Mouse (Mus musculus): ENCODE results near the gene Fndc3b.
A peak's percentile ranks its signal among the peaks of the same experiment; 100 is the strongest.
"Not testable (repeated sequence)": the region's sequence is repeated elsewhere in the genome, so short reads cannot be mapped to it uniquely, and the experiment has no call there.

Fndc3b gene

DNA sequence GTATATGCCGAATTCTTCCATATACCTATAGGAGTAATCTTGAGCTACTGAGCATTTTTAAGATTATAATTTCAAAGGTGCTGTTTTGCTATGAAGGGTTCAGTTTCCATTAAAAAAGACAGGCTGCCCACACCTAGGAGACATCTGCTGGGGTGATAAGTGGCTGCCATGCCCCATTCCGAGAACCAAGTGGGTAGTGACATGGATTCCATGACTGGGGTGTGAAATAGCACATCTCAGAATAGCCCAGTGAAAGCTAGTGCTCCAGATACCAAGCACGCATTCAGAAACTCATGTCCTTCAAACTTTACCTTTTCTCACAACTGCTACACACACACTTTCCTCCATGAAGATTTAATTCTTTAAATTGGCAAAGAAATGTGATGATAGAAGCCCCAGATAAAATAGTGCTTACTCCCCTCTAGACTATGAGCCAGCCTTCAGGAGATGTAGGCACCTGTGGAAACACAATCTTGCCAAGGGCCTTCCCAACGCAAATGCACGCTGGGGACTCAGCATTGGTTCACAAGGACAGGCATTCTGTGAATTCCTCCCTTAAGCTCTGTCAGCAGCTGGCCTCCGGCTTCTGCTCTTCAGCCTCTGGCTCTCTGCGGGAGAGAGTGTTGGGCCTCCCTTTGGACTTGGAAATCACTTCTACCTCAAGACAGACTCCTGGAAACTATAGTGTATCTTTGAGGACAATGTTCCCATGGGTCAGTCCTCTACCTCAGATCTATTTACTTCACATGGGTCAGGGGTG, 207.6 kb downstream of the Fndc3b start:
- no peak for DNase-seq (ENCODE audit: low spot score in 2 of 2)

DNA sequence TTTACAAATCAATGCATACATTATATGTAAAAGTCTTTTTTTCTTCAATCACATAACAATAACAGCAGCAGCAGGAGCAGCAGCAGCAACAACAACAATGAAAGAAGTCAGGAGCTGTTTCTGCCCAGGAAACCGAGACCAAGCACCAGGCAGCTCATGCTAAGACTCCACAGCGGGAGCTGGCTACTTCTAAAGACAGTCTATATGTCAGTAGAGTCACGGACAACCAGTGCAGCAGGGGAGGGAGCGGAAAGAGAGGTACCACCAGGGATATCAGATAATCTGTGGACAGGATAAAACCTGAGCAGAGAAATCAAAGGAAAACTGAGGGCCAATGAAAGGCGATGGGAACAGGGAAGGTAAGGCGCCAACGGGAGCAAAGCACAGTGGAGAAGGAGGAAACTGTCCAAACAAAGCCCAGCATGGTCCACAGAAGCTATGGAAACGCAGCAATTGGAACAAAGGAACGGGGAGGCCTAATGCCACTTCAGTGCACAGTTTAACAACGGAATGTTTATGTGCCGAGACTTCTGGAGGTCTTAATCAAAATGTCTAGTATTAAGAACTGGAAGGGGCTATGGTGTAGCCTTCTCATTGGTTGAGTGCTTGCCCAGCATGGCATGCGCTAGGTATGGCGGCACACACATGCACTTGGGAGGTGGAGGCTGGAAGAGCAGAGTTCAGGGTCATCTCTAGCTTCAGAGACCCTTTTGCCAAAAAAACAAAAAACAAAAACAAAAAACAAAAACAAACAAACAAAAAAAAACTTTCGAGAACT, 215.6 kb downstream of the Fndc3b start:
- no peak for DNase-seq (ENCODE audit: low spot score in 2 of 2)

DNA sequence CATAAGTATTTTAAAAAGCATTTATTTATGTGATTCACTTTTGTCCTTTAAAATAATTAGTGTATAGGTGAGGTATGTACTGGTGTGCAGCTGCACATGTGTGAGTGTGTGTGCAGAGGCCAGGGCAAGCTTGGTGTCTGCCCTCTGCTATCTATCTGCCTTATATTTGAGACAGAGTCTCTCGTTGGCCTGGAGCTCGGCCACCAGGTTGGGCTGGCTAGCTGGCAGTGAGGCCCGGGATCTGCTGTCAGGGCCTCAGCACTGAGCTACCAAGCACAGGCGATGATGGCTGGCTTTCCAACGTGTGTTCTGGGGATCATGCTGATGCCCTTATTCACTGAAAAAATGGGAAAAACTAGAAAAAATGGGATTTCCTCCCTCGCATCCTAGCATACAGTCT, 216.4 kb downstream of the Fndc3b start:
- DNase-seq (ENCODE audit: low spot score in 2 of 2) = no peak

DNA sequence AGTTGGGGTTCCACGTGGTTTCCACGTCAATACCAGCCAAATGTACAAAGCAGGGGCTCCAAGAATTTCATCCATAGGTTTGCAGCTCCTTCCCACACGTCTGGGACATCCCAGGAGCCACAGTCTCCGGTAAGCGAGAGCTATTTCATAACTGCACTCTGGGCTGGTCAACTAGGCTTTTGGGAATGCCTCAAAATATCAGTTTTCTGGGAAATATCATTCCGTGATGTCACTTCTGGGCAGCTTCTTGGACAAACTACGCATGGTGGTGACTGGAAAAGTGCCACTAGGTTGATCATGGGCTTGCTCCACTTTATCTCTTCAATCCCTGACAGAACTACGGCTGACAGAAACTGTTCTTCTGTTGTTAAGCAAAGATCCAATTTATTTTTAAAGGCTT, 217.0 kb downstream of the Fndc3b start:
- DNase-seq (ENCODE audit: low spot score in 2 of 2) = no peak

DNA sequence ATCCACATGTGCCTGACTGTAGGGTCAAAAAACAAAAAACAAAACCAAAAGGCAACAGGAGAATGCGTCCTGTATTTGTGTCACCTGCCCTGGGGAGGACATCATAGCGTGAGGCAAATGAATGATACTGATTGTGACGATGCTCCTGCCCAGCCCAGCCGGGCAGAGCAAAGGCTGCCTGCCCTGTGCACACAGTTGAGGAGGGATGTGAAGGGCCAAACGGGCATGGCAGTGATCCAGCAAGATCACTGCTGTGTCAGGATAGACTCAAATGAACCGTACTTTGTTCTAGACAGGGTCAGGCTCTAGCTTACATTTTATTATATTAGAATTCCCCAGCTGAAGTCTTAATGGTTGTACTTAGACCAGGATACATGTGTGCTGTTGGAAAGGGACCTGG, 219.3 kb downstream of the Fndc3b start:
- DNase-seq (ENCODE audit: low spot score in 2 of 2) = no peak

DNA sequence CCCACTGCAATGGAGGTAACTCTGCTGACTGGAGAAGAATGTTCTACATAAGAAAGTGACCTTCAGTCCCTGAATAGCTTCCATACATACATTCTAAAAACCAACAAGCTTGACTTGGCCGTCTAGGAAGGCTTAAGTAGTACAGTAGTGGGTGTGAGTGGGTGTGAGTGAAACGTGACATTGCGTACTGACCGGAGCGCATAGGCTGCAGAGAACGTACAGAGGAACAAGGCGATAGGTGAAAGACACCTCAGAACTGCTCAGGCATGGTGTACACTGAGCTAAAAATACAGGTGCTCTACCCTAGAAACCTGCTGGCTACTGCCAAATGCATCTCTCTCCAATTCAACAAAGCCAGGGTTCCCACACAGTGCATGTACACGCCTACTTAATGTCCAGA, 219.7 kb downstream of the Fndc3b start:
- no peak for DNase-seq (ENCODE audit: low spot score in 2 of 2)

DNA sequence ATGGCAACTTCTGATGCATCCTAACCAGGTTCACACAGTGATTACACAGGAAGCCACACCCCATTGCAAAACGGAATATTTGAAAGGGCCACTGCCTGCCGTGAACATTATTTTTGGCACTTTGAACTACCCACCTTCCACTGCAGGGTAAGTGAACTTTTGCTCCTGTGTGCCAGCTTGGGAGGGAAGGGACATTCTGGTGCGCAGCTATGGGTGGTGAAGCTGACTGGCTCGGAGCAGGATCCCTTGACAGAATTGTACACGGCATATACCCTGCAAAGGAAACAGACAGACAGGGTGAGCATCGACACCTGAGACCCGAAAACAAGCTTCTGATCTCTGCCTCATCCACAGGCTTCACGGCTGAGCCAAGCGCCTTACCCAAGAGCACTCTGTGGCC, 220.2 kb downstream of the Fndc3b start:
- no peak for DNase-seq (ENCODE audit: low spot score in 2 of 2)

DNA sequence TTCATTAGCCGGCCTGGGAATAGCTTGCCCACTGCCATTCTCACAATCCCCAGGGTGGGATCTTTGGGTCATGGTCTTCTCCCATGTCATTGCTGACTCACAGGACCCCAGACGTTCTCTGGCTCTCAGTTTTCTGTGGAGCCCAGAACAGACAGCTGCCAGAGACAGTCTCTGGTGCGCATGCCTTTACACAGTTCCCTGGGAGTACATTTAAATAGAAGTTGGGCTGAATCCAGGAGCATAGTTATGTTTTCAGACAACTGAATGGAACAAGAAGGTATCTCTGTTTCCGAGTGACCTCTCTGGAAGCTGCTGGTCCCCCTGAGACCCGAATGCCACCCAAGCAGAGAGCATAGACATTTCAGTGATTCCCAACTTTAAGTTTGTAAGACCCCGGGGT, 221.6 kb downstream of the Fndc3b start:
- no peak for DNase-seq (ENCODE audit: low spot score in 2 of 2)

DNA sequence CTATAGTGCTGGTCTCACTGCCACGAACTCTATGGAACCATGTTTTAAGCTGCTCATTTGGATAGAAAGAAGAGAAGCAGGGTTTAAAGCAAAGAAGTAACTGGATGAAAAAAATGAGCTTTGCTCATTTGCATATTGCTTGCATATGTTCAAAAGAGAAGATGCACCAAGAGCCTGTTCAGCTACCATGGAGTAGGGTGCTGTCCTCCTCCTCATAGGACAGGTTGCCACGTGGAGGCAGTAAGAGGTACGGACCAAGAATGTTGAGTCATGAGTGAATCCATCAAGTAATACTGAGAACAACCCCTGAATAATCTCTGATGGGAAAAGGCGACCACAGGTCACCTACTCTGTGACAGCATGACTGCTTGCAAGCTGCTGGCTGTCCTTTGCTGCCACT, 226.0 kb downstream of the Fndc3b start:
- DNase-seq (ENCODE audit: low spot score in 2 of 2) = no peak

DNA sequence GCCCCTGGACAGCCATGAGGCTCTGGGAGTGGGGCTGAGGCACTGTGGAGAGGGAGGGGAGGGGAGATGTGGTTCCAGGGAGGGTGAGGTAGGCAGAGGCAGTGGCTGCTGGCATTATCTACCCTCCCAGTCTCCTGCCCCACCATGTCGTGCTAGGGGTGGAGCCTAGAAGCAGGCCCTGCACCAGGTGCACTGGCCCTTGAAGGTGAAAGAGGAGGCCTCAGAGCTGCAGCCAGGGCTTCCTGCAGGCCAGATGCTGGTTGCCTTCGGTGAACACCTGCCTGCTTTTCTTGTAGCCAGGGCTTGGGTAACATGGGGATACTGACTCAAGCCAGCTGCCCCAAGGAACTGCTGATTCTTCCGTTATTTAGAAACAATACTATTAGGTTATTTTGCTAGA, 226.4 kb downstream of the Fndc3b start:
- DNase-seq (ENCODE audit: low spot score in 2 of 2) = no peak

DNA sequence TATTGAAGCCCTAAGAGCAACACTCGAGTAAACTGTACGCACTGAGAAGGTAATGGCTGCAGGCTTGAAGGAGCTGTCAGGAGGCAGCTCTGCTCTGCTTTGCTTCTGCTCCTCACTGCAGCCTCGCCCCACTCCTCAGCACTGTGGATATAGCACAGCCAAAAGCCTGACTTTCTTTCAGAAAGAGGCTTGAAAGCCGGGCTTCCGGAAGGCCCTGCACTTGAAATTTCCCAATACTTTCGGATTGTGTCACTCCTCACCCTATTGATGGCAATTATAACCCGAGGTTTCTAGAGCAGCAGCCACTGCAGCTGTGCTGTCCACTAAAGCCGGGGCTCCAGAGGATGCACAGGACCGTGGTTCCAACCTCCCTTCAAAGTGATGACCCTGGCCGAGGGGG, 227.3 kb downstream of the Fndc3b start:
- DNase-seq (ENCODE audit: low spot score in 2 of 2) = no peak

DNA sequence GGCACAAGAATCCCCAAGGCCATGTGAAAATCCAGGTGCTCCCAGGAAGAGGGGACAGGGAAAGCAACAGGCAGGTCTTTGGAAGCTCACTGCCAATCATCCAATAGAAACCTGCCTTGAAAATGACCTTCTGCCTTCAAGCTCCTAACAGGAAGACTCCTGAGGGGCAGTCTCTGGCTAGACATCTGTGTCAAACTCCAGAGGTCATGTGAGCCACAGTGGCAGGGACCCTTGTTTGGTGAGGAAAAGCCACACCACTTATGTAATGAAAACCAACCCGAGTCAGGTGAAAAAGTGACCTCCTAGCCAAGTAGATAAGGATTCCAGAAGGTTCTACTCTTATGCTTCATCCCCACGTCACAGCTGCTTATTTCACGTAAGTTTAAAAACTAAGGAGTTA, 227.8 kb downstream of the Fndc3b start:
- DNase-seq (ENCODE audit: low spot score in 2 of 2) = no peak

DNA sequence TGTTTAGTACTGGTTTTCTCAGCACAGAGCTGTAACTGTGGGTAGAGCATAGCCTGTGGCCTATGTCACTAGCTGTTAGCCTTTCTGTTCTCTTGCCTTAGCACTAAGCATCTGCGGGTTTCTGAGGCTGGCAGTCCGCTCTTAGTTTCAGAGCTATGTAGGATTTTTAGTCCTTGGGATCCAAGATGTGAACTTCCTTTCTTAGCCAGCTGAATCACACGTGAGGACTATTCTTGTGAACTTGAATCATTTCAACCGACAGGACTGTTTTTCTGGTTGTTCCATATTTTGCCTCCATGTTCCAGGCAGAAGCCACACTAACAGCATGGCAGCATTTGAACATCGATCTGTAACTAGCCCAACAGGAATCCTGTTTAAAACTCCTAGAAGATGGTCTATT, 229.4 kb downstream of the Fndc3b start:
- DNase-seq (ENCODE audit: low spot score in 2 of 2) = no peak

DNA sequence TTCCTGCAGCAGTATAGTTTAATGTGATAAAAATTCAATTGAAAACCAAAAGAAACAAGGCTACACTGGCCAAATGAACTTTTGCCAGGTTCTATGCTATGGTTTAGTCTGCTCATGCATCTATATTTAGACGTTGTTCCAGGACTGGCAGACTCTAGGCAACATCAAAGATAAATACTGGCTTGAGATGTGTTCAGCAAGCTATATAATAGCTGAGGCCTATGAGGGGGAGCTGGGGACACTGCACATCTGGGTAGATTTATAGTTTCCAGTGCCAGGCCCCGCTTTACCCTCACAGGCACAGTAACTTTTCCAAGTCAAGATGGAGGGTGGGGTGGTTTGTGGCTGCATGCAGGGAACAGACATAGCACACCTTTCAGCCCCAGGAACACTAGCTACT, 231.7 kb downstream of the Fndc3b start:
- no peak for DNase-seq (ENCODE audit: low spot score in 2 of 2)

DNA sequence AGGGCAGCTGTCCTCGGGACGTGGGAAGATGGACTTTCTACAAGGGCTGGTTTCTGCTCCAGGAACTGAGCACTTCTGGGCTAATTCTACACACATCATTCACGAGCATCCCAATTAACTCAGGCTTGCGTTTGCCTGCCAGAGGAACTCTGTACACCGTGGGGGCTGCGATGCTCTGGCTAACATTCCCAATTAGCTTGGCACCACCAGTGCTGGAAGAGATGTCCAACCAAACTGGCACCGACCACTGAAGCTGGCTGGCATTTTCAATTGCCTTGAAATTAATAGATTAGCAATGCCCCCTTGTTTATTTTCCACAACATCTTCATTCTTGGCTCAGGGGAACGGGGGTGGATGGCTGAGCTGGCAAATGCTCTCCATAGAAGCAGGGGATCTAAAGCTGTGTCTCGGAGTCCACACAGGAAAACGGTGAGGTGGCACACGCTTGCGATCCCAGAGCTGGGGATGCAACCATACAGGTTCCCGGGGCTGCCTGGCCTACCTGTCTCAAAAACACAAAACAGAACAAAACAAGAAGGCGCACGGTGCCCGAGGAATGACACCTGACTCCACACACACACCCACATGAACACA, 232.4 kb downstream of the Fndc3b start:
- peak; percentile 76 to 77 for DNase-seq (ENCODE audit: low spot score in 2 of 2)

DNA sequence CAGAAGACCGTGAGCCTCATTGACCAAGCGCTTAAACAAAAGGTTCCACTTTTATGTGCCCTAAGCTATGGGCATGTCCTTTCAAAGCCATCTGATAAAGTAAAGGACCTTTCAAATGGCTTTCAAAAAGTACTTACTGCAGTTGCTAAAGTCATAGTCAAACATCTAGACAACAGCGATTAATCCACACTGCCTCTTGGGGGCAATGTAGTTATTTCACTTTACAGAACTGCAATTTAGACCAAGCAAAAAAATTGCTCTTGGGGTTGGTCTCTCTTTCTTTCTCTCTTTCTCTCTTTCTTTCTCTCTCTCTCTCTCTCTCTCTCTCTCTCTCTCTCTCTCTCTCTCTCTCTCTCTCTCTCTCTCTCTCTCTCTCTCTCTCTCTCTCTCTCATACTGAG, 233.4 kb downstream of the Fndc3b start:
- DNase-seq (ENCODE audit: low spot score in 2 of 2) = not testable (repeated sequence)

DNA sequence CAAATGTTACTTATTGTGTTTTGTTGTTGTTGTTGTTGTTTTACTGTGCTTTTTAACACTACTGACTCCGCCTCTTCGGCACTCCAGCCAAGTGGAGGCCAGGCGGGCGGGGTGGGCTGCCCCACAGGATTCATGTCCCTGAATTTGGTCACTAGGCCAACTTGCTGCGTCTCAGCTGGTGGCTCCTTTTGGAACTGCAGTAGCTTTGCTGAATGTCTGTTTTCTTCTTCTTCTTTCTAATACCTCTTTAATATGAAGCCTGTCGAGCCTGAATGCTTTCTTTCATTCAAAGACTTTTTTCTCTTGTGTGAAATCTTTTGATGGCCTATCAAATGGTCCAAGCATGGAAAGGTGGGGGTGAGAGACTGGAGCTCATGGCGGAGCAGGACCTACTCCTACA, 235.2 kb downstream of the Fndc3b start:
- DNase-seq (ENCODE audit: low spot score in 2 of 2) = no peak

DNA sequence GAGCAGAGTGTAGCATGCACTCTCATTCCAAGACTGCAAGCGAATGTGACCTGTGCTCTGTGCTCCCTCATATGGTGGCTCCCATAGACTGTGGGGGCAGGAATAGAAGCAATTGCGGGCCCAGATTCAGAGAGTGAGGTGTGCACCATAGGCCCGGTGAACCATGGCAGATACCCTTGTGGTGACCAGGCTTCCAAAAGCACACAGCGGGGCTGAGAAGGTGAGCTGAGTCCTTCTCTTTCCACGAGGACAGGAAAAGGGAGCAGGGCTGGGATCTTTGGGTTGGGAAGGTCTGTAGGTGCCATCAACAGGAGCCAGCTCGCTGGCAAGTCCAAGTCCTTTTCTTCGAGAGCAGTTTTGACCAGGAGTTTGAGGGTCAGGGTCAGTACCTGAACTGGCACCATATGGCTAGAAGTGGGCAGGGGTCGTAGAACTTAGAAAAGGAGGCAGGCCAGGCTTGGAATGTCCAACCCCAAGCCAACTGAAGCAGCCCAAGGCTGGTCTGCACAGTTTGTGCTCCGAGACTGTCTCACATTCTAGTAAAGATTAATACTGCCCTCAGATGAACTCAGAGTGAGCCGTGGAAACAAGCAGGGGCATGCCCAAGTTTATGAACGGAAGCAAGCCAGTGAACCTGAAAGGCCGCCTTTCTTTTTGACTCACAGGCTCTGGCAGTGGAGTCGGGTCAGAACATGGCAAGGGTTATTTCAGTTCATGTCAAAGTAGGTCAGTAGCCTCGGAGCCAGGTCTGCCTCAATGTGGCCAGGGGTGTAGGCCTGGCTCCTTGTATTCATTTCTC, 237.1 kb downstream of the Fndc3b start:
- no peak for DNase-seq (ENCODE audit: low spot score in 2 of 2)

DNA sequence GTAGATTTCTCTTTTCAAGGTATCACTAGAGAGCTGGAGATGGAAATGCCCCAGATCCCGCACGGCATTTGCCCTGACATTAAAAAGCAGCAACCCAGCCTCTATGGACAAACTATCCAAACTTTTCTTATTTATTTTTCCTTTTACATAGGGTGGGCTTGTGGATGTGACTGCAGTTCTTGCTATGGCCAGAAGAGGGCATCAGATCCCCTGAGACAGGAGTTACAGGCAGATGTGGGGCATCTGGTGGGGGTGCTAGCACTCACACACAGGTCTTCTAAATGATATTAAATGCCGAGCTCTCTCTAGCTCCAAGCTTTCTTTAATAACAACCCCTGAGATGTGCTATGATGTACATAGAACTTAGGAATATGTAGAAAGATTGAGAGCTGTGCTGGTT, 238.3 kb downstream of the Fndc3b start:
- DNase-seq (ENCODE audit: low spot score in 2 of 2) = no peak

DNA sequence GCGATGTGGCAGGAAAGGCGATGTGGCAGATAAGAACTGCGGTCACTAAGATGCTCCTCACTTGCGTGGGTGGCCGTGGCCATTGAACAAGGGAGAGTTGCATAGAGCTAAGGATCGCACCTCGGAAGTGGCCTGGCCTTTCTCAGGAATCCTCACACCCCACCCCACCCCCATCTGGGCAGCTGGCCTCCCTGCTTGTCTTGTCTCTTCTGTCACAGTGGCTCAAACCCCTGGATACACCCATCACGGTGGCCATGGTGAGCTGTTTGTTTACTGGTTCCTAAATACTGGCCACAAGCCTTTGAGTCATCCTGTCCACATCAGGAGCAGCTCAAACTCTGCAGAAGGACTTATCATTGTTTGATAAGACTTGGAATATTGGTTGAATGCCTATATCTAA, 240.3 kb downstream of the Fndc3b start:
- no peak for DNase-seq (ENCODE audit: low spot score in 2 of 2)

DNA sequence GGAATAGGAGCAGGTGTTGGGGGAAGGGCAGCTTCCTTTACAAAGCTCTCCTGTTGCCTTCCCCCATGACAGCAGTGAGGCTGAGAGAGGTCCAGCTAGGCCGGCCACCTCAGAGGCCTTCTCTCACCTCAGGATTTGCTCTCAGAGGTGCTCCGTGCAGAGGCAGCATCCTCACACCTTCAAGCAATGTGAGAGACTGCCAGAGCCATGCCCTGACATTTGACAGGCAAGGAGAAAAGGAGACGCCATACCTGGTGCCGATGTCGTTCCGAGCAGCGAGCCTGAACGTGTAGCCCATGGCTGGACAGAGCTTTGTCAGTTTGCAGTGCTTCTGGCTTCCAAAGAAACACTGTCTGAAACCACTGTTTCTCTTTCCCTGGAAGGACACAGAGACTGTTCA, 241.1 kb downstream of the Fndc3b start:
- no peak for DNase-seq (ENCODE audit: low spot score in 2 of 2)

DNA sequence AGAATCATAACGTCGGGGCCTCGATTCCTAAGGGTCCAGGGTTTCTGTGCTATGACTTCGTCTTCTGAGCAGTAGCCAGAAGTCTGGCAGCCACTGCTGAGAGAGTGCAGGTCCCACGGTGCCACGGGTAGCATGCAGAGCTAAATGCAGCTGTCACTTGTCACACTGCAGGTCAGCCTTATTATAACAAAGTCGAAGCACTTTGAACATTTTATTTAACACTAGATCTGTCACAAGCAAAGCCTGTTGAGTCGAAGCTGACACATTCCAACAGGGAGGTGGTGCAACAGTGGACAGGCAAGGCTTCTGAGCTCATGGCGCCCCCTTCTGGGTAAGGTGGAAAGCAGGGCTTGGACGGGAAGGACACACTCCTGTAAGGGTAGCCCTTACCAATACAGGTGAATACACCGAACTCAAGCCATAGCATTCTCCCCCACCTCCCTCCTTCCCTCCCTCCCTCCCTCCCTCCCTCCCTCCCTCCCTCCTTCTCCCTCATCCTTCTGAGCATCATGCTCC, 243.5 kb downstream of the Fndc3b start:
- no peak for DNase-seq (ENCODE audit: low spot score in 2 of 2)
